Mouse (Mus musculus) bone marrow macrophage, adult 2 months (primary cell): ENCODE data around the gene Adcy6. TPM values are rescaled to one million over a fixed set of nuclear protein-coding genes. Genes with fewer than 3 reads are reported as not detected.
A peak's percentile ranks its signal among the peaks of the same experiment; 100 is the strongest.

Source experiments
- H3K27ac ChIP-seq: 2 replicates; pipeline ENCODE4 v1.5.1; 2012; ENCODE audit warnings: low read depth, low read length; ENCODE audit not compliant: insufficient read depth
- H3K4me1 ChIP-seq: 2 replicates; pipeline ENCODE4 v1.6.1; 2012; ENCODE audit warnings: low read length; ENCODE audit not compliant: control insufficient read depth, insufficient read depth
- H3K4me3 ChIP-seq: 2 replicates; pipeline ENCODE4 v1.5.1; 2012; ENCODE audit warnings: mild to moderate bottlenecking, low read length, moderate library complexity; ENCODE audit not compliant: insufficient read depth
- CTCF ChIP-seq: IDR thresholded peaks from 2 replicates; pipeline ENCODE4 v1.5.1; 2012; ENCODE audit warnings: low read depth, mild to moderate bottlenecking, low read length, moderate library complexity
- POLR2A ChIP-seq: IDR thresholded peaks from 2 replicates; pipeline ENCODE4 v1.6.1; 2012; ENCODE audit warnings: mild to moderate bottlenecking, low read depth, low read length, borderline replicate concordance
- polyA plus RNA-seq: library from polyadenylated mRNA; stranded (reverse); fragments of >200 nt; gene quantifications from 2 replicates; pipeline ENCODE4 v1.2.4, GENCODE M21; 2012; ENCODE audit not compliant: missing spikeins, insufficient read depth, insufficient read length

The Adcy6 gene
- polyA plus RNA-seq, 1 experiment: 0.35 TPM

DNA sequence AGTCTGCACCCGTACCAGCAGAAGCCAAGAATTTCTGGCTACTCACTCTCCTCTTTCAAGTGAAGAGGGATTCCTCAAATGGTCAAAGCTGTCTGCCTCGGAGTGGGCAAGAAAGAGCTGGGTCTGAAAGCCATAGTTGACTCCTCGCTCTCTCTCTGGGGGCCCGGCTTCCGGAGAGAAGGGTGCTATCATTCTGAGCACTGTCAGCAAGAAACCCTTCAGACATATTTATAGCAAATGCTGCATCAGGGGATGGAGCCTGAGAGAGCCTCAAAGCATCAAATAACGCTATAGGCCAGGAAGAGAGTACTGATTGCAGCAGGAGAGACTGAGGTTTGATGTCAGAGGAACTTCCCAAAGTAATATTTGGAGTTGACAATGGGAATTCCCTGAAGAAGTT is 19.6 kb upstream of the Adcy6 start:
- H3K4me3 ChIP-seq: no peak overlapping the region
- H3K4me1 ChIP-seq: no peaks in the 10 kb centered on the region

DNA sequence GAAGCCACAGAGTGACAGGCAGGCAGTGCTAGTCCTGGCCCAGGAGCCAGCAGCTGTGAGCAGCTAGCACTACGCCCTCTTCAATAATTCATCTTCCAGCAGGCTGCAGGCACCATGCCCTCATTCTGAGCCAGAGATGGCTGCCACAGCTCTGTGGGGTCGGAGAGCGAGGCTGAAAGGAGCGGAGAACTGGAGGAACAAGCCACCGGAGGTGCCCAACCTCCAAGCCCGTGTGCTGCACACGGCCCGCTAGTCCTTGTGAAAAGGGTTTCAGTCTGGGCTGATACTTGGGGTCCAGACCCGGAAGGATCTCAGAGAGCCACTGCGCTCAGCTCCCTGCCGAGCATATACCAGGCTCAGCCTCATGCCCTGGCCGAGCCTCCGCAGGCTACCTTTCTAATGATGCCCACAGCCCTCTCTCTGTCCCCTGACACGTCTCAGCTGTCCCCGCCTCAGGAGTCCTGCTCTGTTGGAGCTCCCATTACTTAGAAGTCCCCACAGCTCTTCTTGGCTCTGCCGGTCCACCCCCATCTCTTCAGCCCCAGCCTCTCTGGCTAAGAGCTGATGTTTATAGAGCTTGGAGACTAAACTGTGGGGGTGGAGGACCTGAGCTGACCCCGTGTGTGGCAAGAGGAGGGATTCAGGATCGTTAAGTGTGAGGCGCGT is 18.8 kb upstream of the Adcy6 start:
- Histone ChIP-seq H3K27ac (no peak overlapping the region), H3K4me1 (no peaks in the 10 kb centered on the region), H3K4me3 (no peak overlapping the region)
- TF ChIP-seq CTCF: no peak
- no peak for TF ChIP-seq POLR2A

More for the DNA sequence above, 19.6 kb upstream of the Adcy6 start:
- TF ChIP-seq CTCF (no peak), POLR2A (no peak)
- no peak overlapping the region for H3K27ac ChIP-seq

DNA sequence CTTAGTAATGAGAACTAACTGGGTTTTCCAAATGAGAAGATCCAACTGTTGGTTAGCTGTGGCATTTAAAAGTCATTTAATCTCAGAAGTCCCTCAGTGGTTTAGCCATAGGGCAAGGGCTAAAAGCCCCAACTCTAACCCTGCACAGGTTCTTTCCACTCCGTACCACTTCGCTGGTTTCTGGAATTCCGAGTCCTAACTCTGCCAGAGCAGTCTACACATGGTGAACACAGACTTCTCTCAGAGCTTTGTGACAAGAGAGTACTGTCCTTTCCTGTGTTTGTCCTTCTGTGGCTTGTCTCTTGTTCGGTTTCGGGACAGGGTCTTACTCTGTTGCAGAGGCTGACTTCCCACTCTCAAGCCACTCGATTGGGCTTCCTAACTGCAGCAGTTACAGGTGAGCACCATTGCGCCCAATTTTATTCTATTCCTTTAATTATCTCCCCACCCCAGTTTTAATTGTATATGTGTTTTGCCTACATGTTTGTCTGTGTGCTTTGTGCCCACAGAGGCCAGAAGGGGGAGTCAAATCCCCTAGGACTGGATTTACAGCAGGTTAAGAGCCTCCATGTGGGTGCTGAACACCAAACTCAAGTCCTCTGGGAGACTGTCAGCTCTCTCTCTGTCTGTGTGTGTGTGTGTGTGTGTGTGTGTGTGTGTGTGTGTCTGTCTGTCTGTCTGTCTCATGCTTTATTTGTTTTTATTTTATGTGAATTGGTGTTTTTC is 16.8 kb upstream of the Adcy6 start:
- Histone ChIP-seq H3K4me3 (no peak overlapping the region), H3K4me1 (no peaks in the 10 kb centered on the region), H3K27ac (no peak overlapping the region)
- TF ChIP-seq POLR2A (no peak), CTCF (no peak)

DNA sequence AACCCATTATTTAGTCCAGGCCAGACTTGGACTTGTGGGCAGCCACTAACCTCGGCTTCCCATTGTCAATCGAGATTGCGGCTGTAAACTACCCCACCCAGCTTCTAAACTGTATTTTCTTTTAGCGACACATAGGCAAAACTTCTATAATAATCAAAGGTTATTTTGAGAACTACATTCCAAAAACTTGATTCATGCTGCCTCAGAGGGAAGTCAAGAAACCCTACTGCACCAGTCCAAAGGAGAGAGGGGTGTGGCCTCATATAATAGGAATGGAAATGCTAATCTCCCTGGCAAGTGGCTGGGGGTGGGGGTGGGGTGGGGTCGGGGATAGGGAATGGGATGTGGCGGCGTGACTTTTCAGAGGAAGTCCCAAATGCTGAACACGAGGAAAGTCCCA is 16.2 kb upstream of the Adcy6 start:
- no peak overlapping the region for H3K27ac ChIP-seq
- H3K4me3 ChIP-seq: no peak overlapping the region
- no peaks in the 10 kb centered on the region for H3K4me1 ChIP-seq
- no peak for TF ChIP-seq CTCF
- no peak for TF ChIP-seq POLR2A

DNA sequence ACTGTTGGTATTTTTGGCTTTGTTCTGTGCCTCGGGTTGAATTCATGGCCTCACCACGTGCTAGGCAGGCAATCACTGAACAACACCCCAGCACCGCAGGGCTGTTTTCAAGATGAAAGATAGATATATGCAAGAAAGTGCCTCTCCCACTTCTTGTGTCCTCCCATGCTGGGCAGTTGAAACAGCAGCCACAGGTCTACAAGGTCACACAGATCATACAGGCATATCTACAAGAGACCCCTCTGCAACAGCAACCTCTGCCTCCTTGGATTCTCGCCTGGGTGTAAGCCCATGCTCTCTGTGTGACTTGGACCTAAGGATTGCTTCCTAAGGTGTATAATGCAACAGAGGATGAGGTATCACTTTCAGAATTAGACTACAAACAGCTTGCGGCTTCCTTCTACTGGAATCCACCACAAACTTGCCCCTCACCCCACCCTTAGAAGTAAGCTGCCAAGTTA is 13.5 kb upstream of the Adcy6 start:
- H3K27ac ChIP-seq: no peak overlapping the region
- no peak overlapping the region for H3K4me3 ChIP-seq
- H3K4me1 ChIP-seq: no peaks in the 10 kb centered on the region
- no peak for TF ChIP-seq CTCF
- TF ChIP-seq POLR2A: no peak

DNA sequence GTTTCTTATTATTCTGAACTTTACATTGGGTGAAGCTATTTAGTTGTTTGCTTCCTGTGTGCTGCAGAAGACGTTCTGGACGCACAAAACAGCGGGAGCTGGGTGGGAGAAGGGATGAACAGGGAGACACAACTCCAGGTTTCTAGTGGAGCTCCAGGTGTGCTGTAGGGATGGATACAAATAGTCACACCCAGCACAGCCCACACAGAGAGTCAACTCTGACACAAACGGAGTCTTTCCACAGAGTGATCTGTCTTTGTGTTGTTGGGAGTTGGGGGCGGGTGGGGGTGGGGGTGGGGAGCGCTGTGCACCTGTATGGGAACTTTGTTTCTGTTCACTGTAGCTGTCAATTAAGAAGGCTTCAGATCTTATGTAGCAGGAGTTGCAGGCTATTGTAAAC is 12.8 kb upstream of the Adcy6 start:
- no peak overlapping the region for H3K4me3 ChIP-seq
- no peaks in the 10 kb centered on the region for H3K4me1 ChIP-seq
- TF ChIP-seq POLR2A (no peak), CTCF (no peak)
- H3K27ac ChIP-seq: no peak overlapping the region

DNA sequence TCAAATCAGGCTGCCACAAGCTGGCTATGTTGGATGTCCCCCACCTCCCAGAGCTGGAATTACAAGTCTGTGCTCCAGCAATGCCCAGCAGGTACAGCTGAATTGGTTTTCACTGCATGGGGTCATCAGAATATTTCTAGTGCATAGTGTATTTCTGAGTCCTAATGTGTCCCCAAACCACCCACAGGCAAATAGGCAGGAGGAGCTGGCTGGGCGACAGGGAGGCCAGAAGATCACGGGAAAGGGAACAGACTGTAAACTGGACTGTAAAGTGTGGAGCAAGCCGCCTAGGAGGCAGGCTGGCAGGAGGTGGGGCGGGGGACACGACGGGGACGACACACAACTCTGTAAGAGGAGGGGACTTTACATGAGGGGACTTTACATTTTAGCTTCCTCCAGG is 12.3 kb upstream of the Adcy6 start:
- Histone ChIP-seq H3K27ac (no peak overlapping the region), H3K4me1 (no peaks in the 10 kb centered on the region), H3K4me3 (no peak overlapping the region)
- TF ChIP-seq POLR2A: no peak
- no peak for TF ChIP-seq CTCF

DNA sequence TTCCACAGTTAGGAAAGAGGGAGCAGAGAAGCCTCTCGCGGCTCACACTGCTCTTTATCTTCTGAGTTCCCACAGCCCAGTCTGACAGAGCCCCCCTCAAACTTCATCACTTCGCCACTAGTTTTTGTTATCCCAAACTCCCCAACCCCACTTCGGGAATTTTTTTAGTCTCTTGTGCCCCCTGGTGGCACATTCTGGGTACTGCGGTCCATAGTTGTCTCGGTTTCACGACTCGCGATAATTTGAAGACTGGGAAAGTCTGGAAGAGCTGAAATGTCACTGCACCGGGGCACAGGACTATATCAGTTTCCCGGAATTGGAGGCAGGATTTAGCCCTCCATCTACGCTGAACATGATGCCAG is 7.3 kb upstream of the Adcy6 start:
- Histone ChIP-seq H3K4me3 (no peak overlapping the region), H3K27ac (no peak overlapping the region), H3K4me1 (no peaks in the 10 kb centered on the region)
- TF ChIP-seq POLR2A (no peak), CTCF (peak; percentile 96)

DNA sequence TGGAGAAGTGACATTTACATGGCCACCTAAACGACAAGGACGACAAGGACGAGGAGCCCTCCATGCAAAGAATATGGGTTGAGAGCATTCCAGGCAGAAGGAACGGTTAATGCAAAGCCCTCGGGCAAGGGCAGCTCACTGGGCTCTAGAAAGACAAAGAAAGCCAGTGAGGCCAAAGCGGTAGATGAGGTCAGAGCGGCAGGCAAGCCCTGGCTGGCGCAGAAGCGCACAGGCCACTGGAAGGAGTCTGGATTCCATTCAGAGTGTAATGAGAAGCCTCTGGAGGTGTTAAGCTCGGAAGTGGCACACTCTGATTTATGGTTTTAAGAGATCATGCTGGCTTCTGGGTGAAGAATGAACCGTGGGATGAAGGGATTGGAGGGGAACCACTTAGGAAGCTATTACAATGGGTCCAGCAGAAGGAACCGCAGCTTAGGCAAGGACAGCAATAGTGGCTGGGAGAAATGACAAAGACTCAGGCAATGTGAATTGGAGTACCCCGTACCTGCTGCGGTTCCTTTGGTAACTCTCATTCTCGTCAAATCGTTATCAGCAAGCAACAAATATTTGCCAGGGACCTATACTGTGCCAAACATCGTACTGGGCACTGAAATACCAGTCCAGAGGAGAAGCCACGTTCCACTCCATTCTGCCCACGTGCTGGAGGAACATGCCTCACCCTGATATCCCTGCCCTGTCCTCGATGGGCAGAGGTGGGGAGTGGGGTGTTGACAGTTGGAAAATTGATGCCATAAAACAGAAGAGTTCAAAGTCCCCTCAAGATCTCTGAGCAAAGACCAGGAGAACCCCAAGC is 6.7 kb upstream of the Adcy6 start:
- H3K4me1 ChIP-seq: no peaks in the 10 kb centered on the region
- no peak for TF ChIP-seq CTCF
- TF ChIP-seq POLR2A: no peak
- no peak overlapping the region for H3K4me3 ChIP-seq
- no peak overlapping the region for H3K27ac ChIP-seq

DNA sequence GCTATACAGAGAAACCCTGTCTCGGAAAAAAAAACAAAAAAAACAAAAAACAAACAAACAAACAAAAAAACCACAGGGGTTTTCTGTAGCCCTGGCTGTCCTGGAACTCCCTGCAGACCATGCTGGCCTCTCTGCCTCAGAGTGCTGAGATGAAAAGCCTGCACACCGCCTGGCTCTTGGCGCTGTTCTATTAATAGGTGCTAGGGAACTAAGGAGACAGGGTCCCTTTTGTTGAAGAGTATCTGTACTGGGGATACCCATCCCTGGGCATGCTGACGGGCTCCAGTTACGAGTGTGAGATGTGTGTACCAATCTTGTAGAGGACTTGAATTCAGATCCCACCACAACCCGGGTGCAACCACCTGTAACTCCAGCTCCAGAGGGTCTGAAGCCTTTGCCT is 5.9 kb upstream of the Adcy6 start:
- no peak for TF ChIP-seq POLR2A
- TF ChIP-seq CTCF: no peak
- Histone ChIP-seq H3K4me1 (no peaks in the 10 kb centered on the region), H3K4me3 (no peak overlapping the region), H3K27ac (no peak overlapping the region)

DNA sequence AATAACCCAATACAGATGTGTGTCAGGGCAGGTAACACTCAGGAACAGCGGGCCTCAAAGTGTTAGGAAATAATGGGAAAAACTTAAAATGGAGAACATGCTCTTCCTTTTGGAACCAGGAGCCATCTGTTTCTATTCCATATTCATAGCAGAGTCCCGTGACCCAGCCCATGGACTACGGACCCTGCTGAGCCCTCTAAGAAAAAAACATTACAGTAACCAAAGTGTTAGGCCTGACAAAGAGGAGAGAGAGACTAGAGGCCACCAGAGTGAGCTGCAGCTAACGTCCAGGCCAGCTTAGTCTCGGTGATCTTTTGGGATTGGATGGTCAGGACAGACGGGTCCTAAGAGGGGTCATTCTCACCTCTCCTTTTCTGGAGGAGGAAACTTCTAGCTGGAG is 5.1 kb upstream of the Adcy6 start:
- TF ChIP-seq CTCF: no peak
- TF ChIP-seq POLR2A: no peak

More for the DNA sequence above, 5.1 kb upstream of the Adcy6 start:
- Histone ChIP-seq H3K27ac (no peak overlapping the region), H3K4me3 (no peak overlapping the region), H3K4me1 (no peaks in the 10 kb centered on the region)
